In genomic region chr9:62553366-62553940, GRCm38 (mm10) we compare ENCODE assay signal across 9 mouse cellular contexts. TPM values are rescaled to one million over a fixed set of nuclear protein-coding genes. Genes with fewer than 3 reads are reported as not detected.
DNase-seq lines count a peak whose midpoint lies in the region; ATAC-seq and TF ChIP-seq lines count a peak whose summit lies in the region.
"Had no signal": no experiment of that assay in that cellular context is flagged by ENCODE, and none has a peak within 500 bp of the region (broad histone marks: within the 10 kb centered on the region; RNA-seq: fewer than 3 reads in every experiment).

No protein-coding gene starts in this region.

- no peak overlapping the region for H3K27ac ChIP-seq in neural tube, embryonic 15.5 days (replicated peaks)
- no peak overlapping the region for H3K27ac ChIP-seq in liver, embryonic 13.5 days
- H3K27ac ChIP-seq in spleen, adult 2 months (ENCODE audit: insufficient read depth, low read length): no peak overlapping the region

- no peaks in the 10 kb centered on the region for H3K36me3 ChIP-seq in neural tube, embryonic 15.5 days
- H3K36me3 ChIP-seq in liver, embryonic 13.5 days: no peaks in the 10 kb centered on the region
- H3K36me3 ChIP-seq in spleen, adult 2 months (ENCODE audit: control insufficient read depth, insufficient read depth, low read length): no peaks in the 10 kb centered on the region

- no peak for ATAC-seq in cerebellum, adult (ENCODE audit: insufficient number of reproducible peaks, low FRiP score, low TSS enrichment)
- ATAC-seq in neural tube, embryonic 15.5 days (ENCODE audit: low FRiP score): no peak
- ATAC-seq in liver, embryonic 13.5 days (ENCODE audit: low read depth): no peak

- no peaks in the 10 kb centered on the region for H3K27me3 ChIP-seq in neural tube, embryonic 15.5 days (replicated peaks)
- no peaks in the 10 kb centered on the region for H3K27me3 ChIP-seq in liver, embryonic 13.5 days
- H3K27me3 ChIP-seq in spleen, adult 2 months (ENCODE audit: control insufficient read depth, insufficient read depth, low read length): no peaks in the 10 kb centered on the region

- peak; percentile 40; the same call in 1 of the 2 replicates for TF ChIP-seq CTCF in spleen, adult 2 months (IDR thresholded peaks at IDR 0.05; ENCODE audit: extremely low read depth, insufficient read depth, insufficient read length, insufficient replicate concordance)

- DNase-seq in cerebellum, adult 11 months: peak; percentile 86
- peak; percentile 67 for DNase-seq in neural tube, embryonic 10.5 days (ENCODE audit: extremely low spot score, low spot score)
- DNase-seq in cerebellum, postnatal 10 days: peak; percentile 92 to 95
- peak; percentile 81 to 88 for DNase-seq in heart, postnatal 14 days
- peak; percentile 23 for DNase-seq in liver, embryonic 13.5 days
- peak in 1 of 2 experiments; percentile 39 for DNase-seq in spleen, adult 2 months (ENCODE audit: low read depth in 1 of 2, low spot score in 2 of 2)

- no peak overlapping the region for H3K4me2 ChIP-seq in neural tube, embryonic 15.5 days
- no peak overlapping the region for H3K4me2 ChIP-seq in liver, embryonic 13.5 days

- H3K9ac ChIP-seq in neural tube, embryonic 15.5 days (replicated peaks): no peak overlapping the region
- no peak overlapping the region for H3K9ac ChIP-seq in liver, embryonic 13.5 days

- no peak overlapping the region for H3K4me3 ChIP-seq in neural tube, embryonic 15.5 days (replicated peaks)
- no peak overlapping the region for H3K4me3 ChIP-seq in liver, embryonic 13.5 days (replicated peaks)
- H3K4me3 ChIP-seq in spleen, adult 2 months (ENCODE audit: extremely low read depth, insufficient read depth, insufficient read length): no peak overlapping the region

- peaks cover 15% of the 10 kb centered on the region for H3K4me1 ChIP-seq in neural tube, embryonic 15.5 days
- H3K4me1 ChIP-seq in liver, embryonic 13.5 days (replicated peaks): no peaks in the 10 kb centered on the region
- H3K4me1 ChIP-seq in spleen, adult 2 months (ENCODE audit: control insufficient read depth, insufficient read depth, insufficient read length): no peaks in the 10 kb centered on the region

- intact Hi-C loops in heart, postnatal 14 days (cut with DNase I): loop anchor here (2.0 to 10.0 kb wide), 2 partner anchors 181 to 519 kb away; no protein-coding TSS in a partner anchor

- 31% methylated on average over 7 of the region's 7 CpGs for WGBS in neural tube, embryonic 15.5 days
- WGBS in liver, embryonic 13.5 days (ENCODE audit: insufficient replicate concordance): 19% methylated on average over 7 of the region's 7 CpGs
- 29% methylated on average over 7 of the region's 7 CpGs for WGBS in spleen, adult 2 months

- no peaks in the 10 kb centered on the region for H3K9me3 ChIP-seq in neural tube, embryonic 15.5 days (replicated peaks)
- no peaks in the 10 kb centered on the region for H3K9me3 ChIP-seq in liver, embryonic 13.5 days (replicated peaks)

- TF ChIP-seq POLR2A in spleen, adult 2 months (IDR thresholded peaks at IDR 0.05; ENCODE audit: low read depth, low read length): no peak

RNA-seq across cellular contexts. Expression of gene Coro2b, which starts 16.6 kb away (rescaled TPM):
- 34.3 and 38.2 TPM in 2 replicates for polyA plus RNA-seq in neural tube, embryonic 15.5 days (2015; fragmentation: Nextera tagmentation; extraction: Ambion mirVana)
- total RNA-seq in heart, postnatal 14 days (2021): 10 to 100 TPM; 15.7 to 16.5 TPM
- 0.98 and 1.2 TPM in 2 replicates for polyA plus RNA-seq in liver, embryonic 13.5 days (2015; fragmentation: Nextera tagmentation; extraction: Ambion mirVana)
- polyA plus RNA-seq in spleen, adult 2 months (2012; rRNA removed): 2.7 and 3.5 TPM in 2 replicates
- total RNA-seq: neutrophil, adult 5-6 weeks had no signal
